Mouse (Mus musculus) layer of hippocampus, postnatal 36 days (tissue): ENCODE results near the gene Cntd1. TPM values are rescaled to one million over a fixed set of nuclear protein-coding genes. Genes with fewer than 3 reads are reported as not detected.

ENCODE experiments used
- DNase-seq, 2 experiments: peaks; one replicate each; pipeline ENCODE4 v3.0.0; 2022
- total RNA-seq, 2 experiments: library from RNA; stranded (reverse); gene quantifications; 2 replicates each; pipeline ENCODE4 v1.2.3; 2021

Cntd1 gene
- under 1 TPM; 0.58 to 0.67 TPM for total RNA-seq

GRCm38 (mm10) chr11:101278223-101279192, at the start of gene Cntd1, which contains the start of gene Coa3:
Cntd1 (plus strand) TSS chr11:101279012.
Coa3 (minus strand) TSS chr11:101279114.
- DNase-seq = peak; percentile 81 to 84

GRCm38 (mm10) chr11:101229361-101229900, 49.4 kb upstream of the Cntd1 start:
- DNase-seq = no peak

- no peak for DNase-seq
Observed at GRCm38 (mm10) chr11:101230061-101230511, 48.7 kb upstream of the Cntd1 start.

GRCm38 (mm10) chr11:101230526-101230925, 48.3 kb upstream of the Cntd1 start:
- DNase-seq = no peak

- DNase-seq = peak in 1 of 2 experiments; percentile 27
Observed at GRCm38 (mm10) chr11:101230991-101231871, 47.6 kb upstream of the Cntd1 start.

GRCm38 (mm10) chr11:101232010-101232839, 46.6 kb upstream of the Cntd1 start:
- no peak for DNase-seq

GRCm38 (mm10) chr11:101233240-101233639, 45.6 kb upstream of the Cntd1 start:
- DNase-seq = no peak

- DNase-seq = no peak
Observed at GRCm38 (mm10) chr11:101234124-101234523, 44.7 kb upstream of the Cntd1 start.

GRCm38 (mm10) chr11:101235429-101235828, 43.4 kb upstream of the Cntd1 start:
- DNase-seq = no peak

- DNase-seq = no peak
Observed at GRCm38 (mm10) chr11:101236782-101237181, 42.0 kb upstream of the Cntd1 start.

- DNase-seq = peak; percentile 33 to 55
Observed at GRCm38 (mm10) chr11:101238071-101238647, 40.7 kb upstream of the Cntd1 start.

GRCm38 (mm10) chr11:101245071-101245470, 33.7 kb upstream of the Cntd1 start:
- DNase-seq = no peak

- peak; percentile 60 to 66 for DNase-seq
Observed at GRCm38 (mm10) chr11:101245855-101246701, 32.7 kb upstream of the Cntd1 start, which contains the start of gene Ramp2. Ramp2 (plus strand) TSS chr11:101246028.

GRCm38 (mm10) chr11:101246702-101247012, 32.2 kb upstream of the Cntd1 start:
- DNase-seq = no peak

- DNase-seq = no peak
Observed at GRCm38 (mm10) chr11:101247521-101248030, 31.2 kb upstream of the Cntd1 start.

- peak in 1 of 2 experiments; percentile 62 for DNase-seq
Observed at GRCm38 (mm10) chr11:101248258-101248994, 30.4 kb upstream of the Cntd1 start.

GRCm38 (mm10) chr11:101251031-101251430, 27.8 kb upstream of the Cntd1 start:
- DNase-seq = no peak

- no peak for DNase-seq
Observed at GRCm38 (mm10) chr11:101252941-101253340, 25.9 kb upstream of the Cntd1 start.
